Mouse (Mus musculus) midbrain, embryonic 13.5 days (tissue): Measurements from ENCODE around the gene Micall2. TPM values are rescaled to one million over a fixed set of nuclear protein-coding genes. Genes with fewer than 3 reads are reported as not detected.
"Not testable (repeated sequence)": the region's sequence is repeated elsewhere in the genome, so short reads cannot be mapped to it uniquely, and the experiment has no call there.

ENCODE experiments used
- ATAC-seq: fragments of 200-750 bp; cut with Nextera tagmentation; 2 replicates; pipeline ENCODE4 v1.8.0; 2017; ENCODE audit warnings: mild to moderate bottlenecking, moderate TSS enrichment, moderate library complexity
- H3K27ac ChIP-seq: fragments of 300-500 bp; sonication (generic); 2 replicates; pipeline ENCODE4 v1.5.1; 2015; ENCODE audit warnings: inconsistent platforms, mild to moderate bottlenecking, moderate library complexity
- H3K27me3 ChIP-seq: fragments of 300-500 bp; sonication (generic); 2 replicates; pipeline ENCODE4 v1.6.1; 2015; ENCODE audit warnings: mild to moderate bottlenecking, inconsistent platforms
- H3K36me3 ChIP-seq: fragments of 300-500 bp; sonication (generic); 2 replicates; pipeline ENCODE4 v1.6.1; 2015; ENCODE audit warnings: mild to moderate bottlenecking, inconsistent platforms
- H3K4me1 ChIP-seq: fragments of 300-500 bp; sonication (generic); replicated peaks from 2 replicates; pipeline ENCODE4 v1.6.1; 2015; ENCODE audit warnings: inconsistent platforms
- H3K4me2 ChIP-seq: fragments of 300-500 bp; sonication (generic); replicated peaks from 2 replicates; pipeline ENCODE4 v1.6.1; 2015; ENCODE audit warnings: moderate library complexity, mild to moderate bottlenecking, inconsistent platforms
- H3K4me3 ChIP-seq: fragments of 300-500 bp; sonication (generic); replicated peaks from 2 replicates; pipeline ENCODE4 v1.5.1; 2015; ENCODE audit warnings: mild to moderate bottlenecking, inconsistent platforms
- H3K9ac ChIP-seq: fragments of 300-500 bp; sonication (generic); replicated peaks from 2 replicates; pipeline ENCODE4 v1.6.1; 2015; ENCODE audit warnings: mild to moderate bottlenecking, inconsistent platforms
- H3K9me3 ChIP-seq: fragments of 300-500 bp; sonication (generic); 2 replicates; pipeline ENCODE4 v1.6.1; 2016; ENCODE audit warnings: mild to moderate bottlenecking, inconsistent platforms
- WGBS: fragments of 180-500 bp; shearing (Covaris S2); methylation state at CpG from one replicate; pipeline ENCODE4 v1.1.7; 2015; 5-methylcytosine and 5-hydroxymethylcytosine counted together
- polyA plus RNA-seq: library from polyadenylated mRNA; unstranded; fragments of >200 nt; fragmentation: Nextera tagmentation; extraction: Ambion mirVana; gene quantifications from 2 replicates; pipeline ENCODE4 v1.2.1, GENCODE M21; 2015

The Micall2 gene
- polyA plus RNA-seq, 1 experiment from 2014 or later = 7.5 TPM

DNA sequence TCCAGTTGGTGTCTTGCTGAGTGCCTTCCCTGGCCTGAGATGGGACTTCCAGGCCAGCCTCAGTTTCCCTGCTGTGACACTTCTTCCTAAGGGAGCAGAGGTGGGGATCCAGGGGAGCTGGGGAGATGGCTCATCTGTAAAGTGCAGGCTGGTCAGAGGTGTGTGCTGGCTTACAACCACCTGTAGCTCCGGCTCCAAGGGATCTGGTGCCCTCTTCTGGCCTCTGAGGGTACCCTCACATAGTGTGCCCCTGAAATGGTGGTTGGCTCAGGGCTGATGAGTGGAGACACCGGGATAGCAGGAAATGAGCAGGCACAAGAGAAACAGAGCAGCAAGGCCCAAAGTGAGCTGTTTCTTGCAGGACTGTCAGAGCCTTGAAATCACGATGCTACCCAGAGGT is 9.6 kb upstream of the Micall2 start:
- H3K36me3 ChIP-seq = peaks cover 11% of the 10 kb centered on the region
- no peak overlapping the region for H3K27ac ChIP-seq
- no peaks in the 10 kb centered on the region for H3K27me3 ChIP-seq
- no peak overlapping the region for H3K4me3 ChIP-seq
- ATAC-seq = peak; percentile 55; the same call in 1 of the 2 replicates
- no peak overlapping the region for H3K4me2 ChIP-seq
- H3K9me3 ChIP-seq = no peaks in the 10 kb centered on the region
- no peaks in the 10 kb centered on the region for H3K4me1 ChIP-seq
- WGBS = 12% methylated on average over 3 of the region's 3 CpGs
- no peak overlapping the region for H3K9ac ChIP-seq

DNA sequence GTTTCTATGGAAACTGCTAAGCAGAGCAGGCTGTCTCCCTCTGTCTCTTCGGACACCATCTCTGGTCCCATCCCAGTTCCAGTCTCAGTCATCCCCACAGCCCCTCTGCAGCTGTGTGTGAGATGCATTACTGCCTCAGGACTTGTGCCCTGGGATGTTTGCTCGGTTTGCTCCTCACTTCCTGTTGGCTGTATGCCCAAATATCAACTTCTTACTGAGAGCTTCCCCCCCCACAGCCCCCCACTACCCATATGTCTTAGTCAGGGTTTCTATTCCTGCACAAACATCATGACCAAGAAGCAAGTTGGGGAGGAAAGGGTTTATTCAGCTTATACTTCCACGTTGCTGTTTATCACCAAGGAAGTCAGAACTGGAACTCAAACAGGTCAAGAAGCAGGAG is 6.5 kb upstream of the Micall2 start:
- not testable (repeated sequence) for H3K9me3 ChIP-seq, H3K27me3 ChIP-seq, H3K36me3 ChIP-seq, H3K4me3 ChIP-seq, H3K4me2 ChIP-seq, ATAC-seq, H3K4me1 ChIP-seq, H3K27ac ChIP-seq, H3K9ac ChIP-seq
- 61% methylated on average over 3 of the region's 3 CpGs for WGBS

DNA sequence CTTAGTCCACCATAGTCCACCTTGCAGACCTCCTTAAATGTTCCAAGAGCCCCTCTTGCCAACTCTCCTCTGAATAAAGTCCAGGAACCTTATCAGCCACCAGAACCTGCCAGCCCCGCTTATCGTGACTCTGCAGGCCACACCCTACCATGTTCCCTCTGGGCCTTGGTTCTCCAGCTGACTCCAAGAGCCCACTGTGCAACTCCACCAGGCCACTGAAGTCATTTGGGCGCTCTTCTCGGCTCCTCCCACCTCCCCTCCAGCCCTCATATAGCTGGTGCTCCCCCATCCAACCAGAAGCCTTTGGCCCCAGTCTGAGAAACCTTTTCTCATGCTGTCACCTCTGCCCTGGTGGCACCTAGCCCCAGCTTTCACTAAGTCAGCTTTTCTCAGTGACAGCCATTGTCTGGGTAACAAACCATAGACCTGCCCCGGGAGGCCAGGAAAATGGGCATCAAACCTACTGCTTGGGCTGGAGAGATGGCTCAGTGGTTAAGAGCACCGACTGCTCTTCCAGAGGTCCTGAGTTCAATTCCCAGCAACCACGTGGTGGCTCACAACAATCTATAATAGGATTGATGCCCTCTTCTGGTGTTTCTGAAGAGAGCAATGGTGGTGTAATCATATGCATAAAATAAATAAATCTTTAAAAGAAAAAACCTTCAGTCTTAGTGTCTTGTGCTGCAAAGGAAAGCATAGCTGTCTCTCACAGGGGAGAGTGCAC is 2.6 kb upstream of the Micall2 start:
- Histone ChIP-seq H3K4me1 (peaks cover 21% of the 10 kb centered on the region), H3K4me2 (no peak overlapping the region), H3K9ac (no peak overlapping the region), H3K27ac (no peak overlapping the region), H3K9me3 (no peaks in the 10 kb centered on the region), H3K4me3 (no peak overlapping the region), H3K27me3 (peaks cover 5% of the 10 kb centered on the region; the same call in 1 of the 2 replicates), H3K36me3 (no peaks in the 10 kb centered on the region)
- 70% methylated on average over 7 of the region's 7 CpGs for WGBS
- no peak for ATAC-seq

DNA sequence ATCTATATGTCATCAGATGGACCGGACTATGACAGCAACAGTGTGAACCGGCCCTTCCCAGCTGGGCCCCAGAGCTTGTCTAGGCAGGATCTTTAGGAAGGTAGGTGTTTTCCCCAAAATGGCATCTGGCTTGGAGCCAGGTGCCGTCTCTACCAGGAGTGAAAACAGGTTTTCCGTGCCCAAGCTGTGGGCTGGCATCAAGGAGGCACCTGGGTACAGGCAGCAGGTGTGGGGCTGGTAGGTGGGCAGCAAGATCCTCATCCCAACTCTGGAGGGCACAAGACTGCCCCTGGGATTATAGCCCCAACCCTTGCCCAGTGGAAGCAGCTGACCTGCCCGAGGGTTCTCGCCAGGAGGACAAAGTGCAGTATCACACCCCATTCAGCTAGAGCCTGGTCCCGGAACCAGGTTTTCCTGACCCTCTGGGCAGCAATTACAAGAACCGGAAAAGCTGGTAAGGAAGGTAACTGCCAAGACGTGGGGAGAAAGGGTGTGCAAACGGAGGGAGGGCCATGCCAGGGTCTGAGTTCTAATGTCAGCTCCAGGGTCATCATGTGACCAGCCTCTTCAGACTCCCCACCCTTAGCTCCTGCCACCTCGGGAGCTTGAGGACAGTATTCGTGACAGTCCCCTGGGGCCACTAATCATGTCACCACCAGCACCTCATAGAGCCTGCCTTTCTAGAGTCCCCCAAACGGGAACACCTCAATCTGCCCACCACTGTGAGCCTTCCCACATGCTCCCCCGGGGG is 1.9 kb upstream of the Micall2 start:
- Histone ChIP-seq H3K36me3 (no peaks in the 10 kb centered on the region), H3K27me3 (peaks cover 5% of the 10 kb centered on the region; the same call in 1 of the 2 replicates), H3K4me2 (no peak overlapping the region), H3K9me3 (no peaks in the 10 kb centered on the region), H3K27ac (no peak overlapping the region), H3K9ac (no peak overlapping the region), H3K4me3 (no peak overlapping the region), H3K4me1 (peaks cover 27% of the 10 kb centered on the region)
- WGBS = 90% methylated on average over 14 of the region's 14 CpGs
- ATAC-seq = no peak

DNA sequence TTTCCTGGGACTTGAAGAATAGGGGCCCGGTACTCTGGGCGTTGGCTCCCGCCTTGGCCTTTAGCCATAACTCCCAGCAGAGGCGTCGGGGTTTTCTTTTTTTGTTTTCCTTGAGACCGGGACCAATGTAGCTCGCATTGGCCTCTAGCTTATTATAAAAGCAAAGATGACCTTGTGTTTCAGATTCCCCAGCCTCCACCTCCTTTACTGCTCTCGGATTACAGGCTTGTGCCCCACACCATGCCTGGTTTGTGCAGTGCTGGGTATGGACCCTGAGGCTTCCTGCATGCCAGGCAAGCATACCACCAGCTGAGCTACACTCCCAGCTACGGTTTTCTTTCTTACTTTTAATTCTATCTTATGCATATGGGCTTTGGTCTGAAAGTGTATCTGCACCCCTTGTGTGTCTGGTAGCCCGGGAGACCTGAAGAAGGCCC is 386 bp upstream of the Micall2 start:
- Histone ChIP-seq H3K9me3 (no peaks in the 10 kb centered on the region), H3K4me3 (peak overlapping the region; percentile 51), H3K36me3 (no peaks in the 10 kb centered on the region), H3K4me1 (peaks cover 29% of the 10 kb centered on the region), H3K27ac (peak overlapping the region; percentile 30; the same call in 1 of the 2 replicates), H3K9ac (no peak overlapping the region), H3K27me3 (peaks cover 5% of the 10 kb centered on the region; the same call in 1 of the 2 replicates), H3K4me2 (peak overlapping the region; percentile 84)
- WGBS = 12% methylated on average over 10 of the region's 10 CpGs
- ATAC-seq = peak; percentile 64

DNA sequence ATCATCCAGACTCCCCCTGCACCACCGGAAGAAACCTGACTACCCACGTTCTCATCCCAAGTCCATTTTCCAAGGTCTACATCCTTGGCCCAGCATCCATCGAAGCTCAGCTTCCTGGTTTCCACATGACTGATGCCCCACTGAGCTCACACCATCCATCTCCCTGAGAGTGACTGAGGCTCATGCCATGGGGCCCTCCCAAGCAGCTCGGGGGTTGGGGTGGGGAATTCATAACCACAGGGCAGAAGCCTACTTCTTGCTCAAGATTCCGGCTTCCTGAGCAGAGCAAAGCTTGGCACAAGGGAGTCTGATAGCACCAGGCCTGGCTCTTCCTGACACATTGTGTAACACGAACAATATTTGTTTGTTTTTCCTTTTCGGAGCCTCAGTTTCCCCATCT is 1.4 kb downstream of the Micall2 start:
- no peak for ATAC-seq
- peak overlapping the region; percentile 84 for H3K4me2 ChIP-seq
- peaks cover 45% of the 10 kb centered on the region for H3K4me1 ChIP-seq

DNA sequence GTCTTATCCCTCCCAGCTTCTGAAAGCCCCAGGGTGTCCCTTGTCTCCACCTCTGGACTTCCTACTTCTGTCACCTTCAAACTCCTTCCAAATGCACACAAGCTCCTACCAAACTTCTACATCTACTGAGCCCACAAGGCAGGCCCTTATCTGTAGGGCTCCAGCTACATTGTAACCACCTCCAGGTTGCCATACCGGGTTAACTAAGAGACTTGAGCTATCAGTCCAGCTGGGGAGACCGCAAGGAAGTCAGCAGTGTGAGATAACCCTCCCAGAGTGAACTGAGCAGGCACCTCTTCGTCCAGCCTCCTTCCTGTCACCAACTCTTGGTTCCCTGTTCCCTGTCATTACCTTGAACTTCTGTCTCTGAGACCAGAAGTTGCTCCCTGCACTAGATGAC is 2.1 kb downstream of the Micall2 start:
- no peak overlapping the region for H3K27ac ChIP-seq
- no peaks in the 10 kb centered on the region for H3K9me3 ChIP-seq
- WGBS = 86% methylated on average over 3 of the region's 3 CpGs
- no peak overlapping the region for H3K4me3 ChIP-seq
- H3K36me3 ChIP-seq = no peaks in the 10 kb centered on the region
- no peak overlapping the region for H3K9ac ChIP-seq
- no peak for ATAC-seq
- peaks cover 45% of the 10 kb centered on the region for H3K4me1 ChIP-seq
- peaks cover 5% of the 10 kb centered on the region; the same call in 1 of the 2 replicates for H3K27me3 ChIP-seq
- H3K4me2 ChIP-seq = no peak overlapping the region

More for the DNA sequence above, 1.4 kb downstream of the Micall2 start:
- WGBS = 83% methylated on average over 7 of the region's 7 CpGs
- no peak overlapping the region for H3K9ac ChIP-seq
- H3K27ac ChIP-seq = no peak overlapping the region
- H3K4me3 ChIP-seq = no peak overlapping the region
- H3K9me3 ChIP-seq = no peaks in the 10 kb centered on the region
- H3K27me3 ChIP-seq = peaks cover 5% of the 10 kb centered on the region; the same call in 1 of the 2 replicates
- no peaks in the 10 kb centered on the region for H3K36me3 ChIP-seq

DNA sequence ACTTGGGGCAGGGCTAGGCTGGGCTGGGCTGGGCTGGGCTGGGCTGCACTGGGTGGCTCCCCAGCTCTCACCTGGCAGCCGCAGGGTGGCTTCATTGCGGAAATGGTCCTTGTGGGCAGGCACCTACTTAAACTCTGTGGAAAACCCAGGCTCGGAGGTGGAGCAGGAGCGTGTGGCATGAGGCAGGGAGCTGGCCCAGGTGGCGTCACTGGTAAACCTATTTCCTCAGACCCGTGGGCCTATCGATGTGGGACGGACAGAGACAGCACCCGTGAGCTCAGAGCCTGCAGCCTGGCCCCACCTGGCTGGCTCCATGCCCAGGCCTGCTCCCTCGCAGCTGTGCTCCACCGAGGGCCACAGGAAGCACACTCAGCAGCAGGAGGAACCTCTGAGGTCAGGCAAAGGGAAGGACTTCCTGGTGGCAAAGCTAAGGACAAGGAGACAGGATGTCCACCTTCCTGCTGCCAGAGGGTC is 3.5 kb downstream of the Micall2 start:
- no peaks in the 10 kb centered on the region for H3K36me3 ChIP-seq
- H3K4me2 ChIP-seq = no peak overlapping the region
- peaks cover 5% of the 10 kb centered on the region; the same call in 1 of the 2 replicates for H3K27me3 ChIP-seq
- no peak overlapping the region for H3K4me3 ChIP-seq
- WGBS = 87% methylated on average over 11 of the region's 11 CpGs
- H3K9ac ChIP-seq = no peak overlapping the region
- H3K4me1 ChIP-seq = peaks cover 45% of the 10 kb centered on the region
- no peaks in the 10 kb centered on the region for H3K9me3 ChIP-seq
- no peak overlapping the region for H3K27ac ChIP-seq
- ATAC-seq = no peak

DNA sequence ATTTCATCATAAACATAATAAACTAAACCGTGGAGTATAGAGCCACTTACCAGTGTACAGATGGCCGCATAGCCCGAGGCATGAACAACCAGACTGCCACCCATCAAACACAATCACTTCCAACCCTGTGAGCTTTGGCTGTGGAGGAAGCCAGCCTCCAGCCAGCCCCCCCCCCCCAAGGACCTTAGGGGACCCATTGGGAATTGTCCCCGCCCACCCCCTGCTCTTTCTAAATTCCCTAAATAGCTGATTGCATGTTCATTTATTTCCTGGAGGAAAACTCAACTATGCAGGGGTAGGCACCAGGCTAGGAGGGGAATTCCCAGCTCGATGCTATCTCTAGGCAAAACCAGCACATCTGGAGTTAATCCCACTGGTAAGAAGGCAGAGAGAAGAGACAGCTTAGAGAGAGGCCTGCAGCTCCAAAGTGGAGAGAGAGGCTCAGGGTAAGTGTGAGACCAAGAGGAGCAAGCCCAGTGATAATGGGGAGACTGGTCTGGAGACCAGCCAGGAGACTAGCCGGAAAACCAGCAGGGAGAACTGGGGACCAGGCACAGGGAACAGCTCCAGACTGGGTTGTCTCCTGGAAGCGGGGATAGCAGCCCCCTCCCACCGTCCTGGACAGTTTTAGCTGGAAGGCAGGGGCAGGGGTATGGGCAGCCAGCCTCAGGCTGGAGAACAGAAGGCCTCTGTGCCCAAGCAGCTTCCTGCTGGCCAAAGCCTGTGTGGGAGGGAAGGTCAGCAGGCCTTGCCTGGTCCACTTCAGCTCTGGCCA is 5.2 kb downstream of the Micall2 start:
- Histone ChIP-seq H3K4me1 (peaks cover 44% of the 10 kb centered on the region), H3K9me3 (no peaks in the 10 kb centered on the region), H3K27me3 (peaks cover 5% of the 10 kb centered on the region; the same call in 1 of the 2 replicates), H3K9ac (peak overlapping the region; percentile 48), H3K4me3 (no peak overlapping the region), H3K36me3 (no peaks in the 10 kb centered on the region), H3K4me2 (no peak overlapping the region; the same call in 1 of the 2 replicates), H3K27ac (peak overlapping the region; percentile 51; the same call in 1 of the 2 replicates)
- 57% methylated on average over 8 of the region's 8 CpGs for WGBS
- no peak for ATAC-seq

DNA sequence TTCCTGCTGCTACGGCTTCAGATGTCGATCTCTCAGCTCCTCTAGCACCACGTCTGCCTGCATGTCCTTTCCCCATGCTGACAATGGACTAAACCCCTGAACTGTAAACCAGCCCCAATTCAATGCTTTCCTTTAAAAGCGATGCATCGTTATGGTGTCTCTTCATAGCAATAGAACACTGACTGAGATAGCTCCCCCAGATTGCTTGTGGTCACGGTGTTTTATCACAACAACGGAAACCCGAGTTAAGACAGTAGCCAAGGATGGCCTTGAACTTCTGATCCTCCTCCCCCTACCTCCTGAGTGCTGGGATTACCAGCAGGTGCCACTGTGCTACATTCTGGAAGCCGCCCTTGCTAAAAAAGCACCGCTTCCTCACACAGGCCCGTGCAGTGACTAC is 8.9 kb downstream of the Micall2 start:
- no peak overlapping the region for H3K4me3 ChIP-seq

DNA sequence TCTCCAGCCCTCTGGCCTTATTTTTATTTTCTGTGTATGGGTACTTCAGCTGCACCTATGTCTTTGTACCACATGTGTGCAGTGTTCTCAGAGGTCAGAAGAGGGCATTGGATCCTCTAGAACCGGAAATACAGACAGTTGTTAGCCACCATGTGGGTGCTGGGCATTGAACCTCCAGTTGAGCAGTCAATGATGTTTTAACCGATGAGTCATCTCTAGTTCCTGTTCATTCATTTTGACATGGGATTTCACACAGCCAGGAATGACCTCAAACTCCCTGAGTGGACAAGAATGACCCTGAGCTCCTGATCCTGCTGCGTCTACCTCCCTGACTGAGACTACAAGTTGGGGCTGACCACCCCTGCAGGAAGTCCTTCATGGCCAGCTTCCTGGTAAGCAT is 9.9 kb downstream of the Micall2 start:
- no peaks in the 10 kb centered on the region for H3K9me3 ChIP-seq
- no peaks in the 10 kb centered on the region for H3K36me3 ChIP-seq
- ATAC-seq = no peak
- WGBS = 92% methylated on average over 3 of the region's 3 CpGs
- H3K27ac ChIP-seq = no peak overlapping the region
- peaks cover 18% of the 10 kb centered on the region for H3K4me1 ChIP-seq
- no peak overlapping the region for H3K9ac ChIP-seq
- no peak overlapping the region for H3K4me2 ChIP-seq
- no peak overlapping the region for H3K4me3 ChIP-seq
- H3K27me3 ChIP-seq = no peaks in the 10 kb centered on the region

More for the DNA sequence above, 8.9 kb downstream of the Micall2 start:
- H3K36me3 ChIP-seq = no peaks in the 10 kb centered on the region
- H3K9ac ChIP-seq = no peak overlapping the region
- no peak overlapping the region for H3K4me2 ChIP-seq
- no peaks in the 10 kb centered on the region for H3K9me3 ChIP-seq
- no peak for ATAC-seq
- no peaks in the 10 kb centered on the region for H3K27me3 ChIP-seq
- no peak overlapping the region for H3K27ac ChIP-seq
- 86% methylated on average over 11 of the region's 11 CpGs for WGBS
- peaks cover 21% of the 10 kb centered on the region for H3K4me1 ChIP-seq
